Mouse (Mus musculus) embryonic stem cell, embryonic (primary cell): ENCODE measurements around the gene H2afv.

Experiments used
- CTCF ChIA-PET, 4 experiments: fragments of 300-600 bp in 2 of 4; fragments of 350-600 bp in 2 of 4; sonication (Branson Sonifier 250); formaldehyde crosslinking; loops; one replicate each; lab custom pipeline; 2022; ENCODE audit warnings: inconsistent platforms in 2 of 4; lab: Charles Lee
- POLR2A ChIA-PET, 4 experiments: fragments of 300-600 bp in 2 of 4; fragments of 350-600 bp in 2 of 4; sonication (Branson Sonifier 250); formaldehyde crosslinking; loops; one replicate each; lab custom pipeline; 2022; ENCODE audit warnings: antibody characterized with exemption in 4 of 4, inconsistent platforms in 1 of 4; lab: Charles Lee

H2afv gene

DNA sequence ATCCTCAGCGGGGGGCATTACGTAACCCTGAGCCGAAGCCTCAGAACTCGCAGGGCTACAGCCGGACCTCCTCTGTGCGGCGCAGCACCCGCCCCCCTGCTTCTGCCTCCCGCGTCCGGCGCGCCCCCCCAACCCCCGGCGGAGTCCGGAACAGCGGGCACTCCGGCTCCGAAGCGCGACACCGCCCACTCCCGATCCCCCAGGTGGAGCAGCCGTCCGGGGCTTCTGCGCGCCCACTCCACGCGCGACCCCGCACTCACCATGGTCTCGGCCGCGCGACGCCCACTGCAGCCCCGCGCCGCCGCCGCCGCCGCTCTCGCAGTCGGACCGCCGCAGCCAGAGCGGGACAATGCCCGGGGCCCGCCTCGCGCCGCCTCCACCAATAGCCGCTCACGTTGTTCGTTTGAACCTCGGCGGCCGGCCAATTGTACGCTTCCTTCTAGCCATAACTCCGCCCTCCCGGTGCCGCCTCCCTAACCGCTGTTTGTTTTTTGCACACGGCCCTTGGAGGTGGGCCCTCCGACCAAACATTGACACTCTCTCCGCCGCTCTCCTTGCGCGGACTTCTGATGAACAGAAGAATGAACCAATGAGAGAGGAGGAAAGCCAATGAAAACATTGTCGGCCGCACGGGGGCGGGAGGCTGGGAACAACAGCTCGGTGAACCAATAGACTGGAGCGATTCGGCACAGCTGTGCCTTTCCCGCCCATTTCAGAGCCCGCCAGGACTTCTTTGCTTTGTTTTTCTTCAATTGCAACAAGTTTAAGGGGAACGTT lies at the start of gene H2afv:
Gene H2afv, minus strand, starts transcription at position 367 of the 777 bp plus-strand sequence.
- ChIA-PET POLR2A (interaction anchor here (0.6 to 2.7 kb wide), 100 partner anchors 8 to 565 kb away, joined by 3 to 25 read pairs (median 4); partner anchors contain the start of genes Ppia (in 2 of the 4), Tbrg4 (in 2 of the 4), Tmed4 (in 2 of the 4) and Ccm2 (in 1 of the 4)), CTCF (interaction anchor here in 3 of 4 experiments (0.6 to 1.6 kb wide), 16 partner anchors 8 to 204 kb away, joined by 3 to 19 read pairs (median 4); no protein-coding TSS in a partner anchor)

DNA sequence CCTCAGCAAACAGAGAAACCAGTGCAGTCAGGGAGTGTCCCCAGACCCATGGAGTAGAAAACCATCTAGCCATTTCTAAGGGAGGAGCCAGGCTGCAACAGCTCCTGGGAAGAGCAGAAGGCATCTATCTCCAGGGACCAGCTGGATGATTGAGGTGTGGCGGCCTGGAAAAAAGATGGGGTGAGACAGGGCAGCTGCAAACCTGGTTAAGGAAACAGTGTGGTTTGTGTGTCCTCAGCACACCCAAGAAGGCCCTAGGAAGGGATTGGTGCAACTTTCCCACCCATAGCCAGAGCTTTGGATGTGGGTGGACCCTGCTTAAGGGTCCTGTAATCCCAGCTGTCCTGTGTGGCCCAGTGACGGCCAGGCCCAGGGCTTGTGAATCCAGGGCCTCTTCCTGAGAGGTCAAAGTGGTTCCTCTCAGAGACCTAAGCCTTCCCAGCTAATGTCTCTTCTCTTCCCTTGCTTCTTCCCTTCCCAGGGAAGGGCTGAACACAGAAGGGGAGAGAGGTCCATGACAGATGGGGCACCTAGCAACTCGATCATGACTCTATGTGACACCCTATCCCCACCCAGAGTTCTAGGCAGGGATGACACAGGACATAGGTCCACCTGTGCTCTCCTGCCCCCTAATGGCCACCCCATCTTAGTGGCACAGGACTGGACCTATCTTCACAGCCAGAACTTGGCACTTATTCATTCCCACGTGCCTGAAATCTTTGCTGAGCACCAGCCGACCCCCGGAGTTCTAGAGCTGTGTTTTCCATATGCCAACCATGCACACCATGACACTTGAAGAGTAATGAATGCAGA lies 45.7 kb upstream of the H2afv start:
- ChIA-PET CTCF (interaction anchor here in 3 of 4 experiments (0.6 to 1.6 kb wide), 7 partner anchors 13 to 267 kb away, joined by 3 to 9 read pairs (median 5); partner anchors contain the start of gene H2afv (in 1 of the 3)), POLR2A (interaction anchor here in 3 of 4 experiments (0.6 to 11.1 kb wide), 15 partner anchors 9 to 208 kb away, joined by 3 to 87 read pairs (median 4); partner anchors contain the start of genes Purb (in 1 of the 3) and Tbrg4 (in 1 of the 3))

DNA sequence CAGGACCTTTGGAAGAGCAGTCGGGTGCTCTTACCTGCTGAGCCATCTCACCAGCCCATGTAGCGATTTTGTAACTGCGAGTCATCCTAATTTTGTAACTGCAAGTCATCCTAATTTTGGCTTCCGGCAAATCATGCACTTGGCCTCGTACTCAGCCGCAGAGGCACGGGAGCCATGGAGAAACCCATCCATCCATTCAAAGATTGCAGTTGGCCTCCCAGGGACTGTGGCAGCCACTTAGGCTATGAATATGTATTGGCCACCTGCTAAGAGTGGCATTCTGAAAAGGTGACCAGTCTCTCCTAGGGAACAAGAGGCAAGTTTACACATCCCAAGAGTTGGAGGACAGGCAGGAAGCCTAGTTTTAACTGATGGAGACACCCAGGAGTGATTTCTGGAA lies 45.0 kb upstream of the H2afv start:
- CTCF ChIA-PET = interaction anchor here (0.6 to 1.6 kb wide), 8 partner anchors 12 to 266 kb away, joined by 3 to 9 read pairs (median 6); partner anchors contain the start of gene H2afv (in 1 of the 4)
- POLR2A ChIA-PET = interaction anchor here in 3 of 4 experiments (0.6 to 11.1 kb wide), 13 partner anchors 8 to 207 kb away, joined by 3 to 87 read pairs (median 3); partner anchors contain the start of genes Purb (in 1 of the 3) and Tbrg4 (in 1 of the 3)

DNA sequence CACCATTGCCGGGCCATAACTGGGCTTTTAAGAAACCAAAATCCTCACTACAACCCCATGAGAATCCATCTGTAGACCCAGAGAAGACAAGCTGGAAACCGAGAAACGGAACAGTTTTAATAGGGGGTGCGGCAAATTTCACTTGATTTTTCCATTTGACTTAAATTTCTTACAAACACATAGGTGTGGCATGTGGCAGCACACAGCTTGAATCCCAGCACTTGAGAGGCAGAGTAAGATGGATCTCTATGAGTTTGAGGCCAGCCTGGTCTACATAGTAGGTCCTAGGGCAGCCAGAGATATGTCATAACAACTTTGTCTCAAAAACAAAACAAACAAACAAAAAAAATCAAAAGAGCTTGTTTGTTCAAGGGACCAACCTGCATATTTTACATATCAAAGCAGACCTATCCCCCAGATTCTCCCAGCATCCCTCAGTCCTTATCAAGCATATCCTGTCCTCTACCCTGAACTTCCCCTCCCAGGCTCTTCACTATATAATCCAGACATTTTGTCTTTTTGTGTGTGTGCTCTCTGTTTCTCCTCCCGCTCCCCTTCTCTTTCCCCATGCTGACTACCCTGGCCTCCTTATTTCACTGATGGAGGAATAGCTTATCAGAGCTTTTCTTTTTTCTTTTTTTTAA lies 43.9 kb upstream of the H2afv start:
- POLR2A ChIA-PET = interaction anchor here (0.6 to 11.1 kb wide), 26 partner anchors 8 to 1415 kb away, joined by 3 to 87 read pairs (median 4); partner anchors contain the start of genes H2afv (in 2 of the 4), Ccm2 (in 1 of the 4) and Purb (in 1 of the 4)
- CTCF ChIA-PET = interaction anchor here (0.5 to 1.6 kb wide), 7 partner anchors 22 to 69 kb away, joined by 3 to 5 read pairs (median 3); no protein-coding TSS in a partner anchor

DNA sequence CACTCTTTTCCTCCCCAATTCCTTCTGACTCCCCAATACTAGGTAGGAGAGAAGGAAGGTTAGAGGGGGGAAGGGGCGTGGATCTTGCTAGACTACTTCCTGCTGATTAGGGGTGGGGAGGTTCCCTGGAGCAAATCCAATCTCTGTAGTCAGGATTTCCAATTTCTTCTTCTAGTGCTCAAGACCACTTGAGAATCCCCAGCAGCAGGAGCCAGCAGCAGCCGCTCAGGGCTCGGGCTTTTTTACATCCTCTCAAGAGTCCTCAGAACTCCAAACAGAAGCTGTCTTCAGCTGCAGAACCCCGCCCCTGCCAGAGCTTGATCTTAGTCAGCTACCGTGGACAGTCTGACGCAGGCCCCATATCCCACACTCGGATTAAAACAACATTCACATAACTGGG lies 43.3 kb upstream of the H2afv start:
- ChIA-PET POLR2A (interaction anchor here (0.6 to 11.1 kb wide), 19 partner anchors 9 to 129 kb away, joined by 3 to 87 read pairs (median 4); partner anchors contain the start of genes H2afv (in 2 of the 4), Ccm2 (in 1 of the 4) and Purb (in 1 of the 4)), CTCF (interaction anchor here (0.5 to 1.6 kb wide), 7 partner anchors 22 to 70 kb away, joined by 3 to 5 read pairs (median 3); no protein-coding TSS in a partner anchor)

DNA sequence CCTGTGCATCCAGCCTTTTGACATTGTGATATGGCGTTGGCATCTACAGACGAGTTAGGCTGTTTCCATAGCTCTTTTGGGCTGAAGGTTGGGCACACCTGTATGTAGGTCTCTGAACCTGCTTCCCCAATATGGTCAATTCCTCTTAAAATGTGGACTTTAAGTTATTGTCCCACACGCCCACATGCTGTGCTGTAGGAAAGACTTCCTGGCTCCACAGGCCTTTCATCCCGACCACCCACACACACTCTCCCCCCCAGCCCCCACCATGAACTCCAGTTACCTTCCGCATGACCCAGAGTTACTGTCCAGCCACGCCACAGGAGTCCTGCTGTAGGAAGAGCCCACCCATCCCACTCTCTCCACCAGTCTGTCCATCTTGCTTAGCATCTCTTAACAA lies 42.7 kb upstream of the H2afv start:
- ChIA-PET POLR2A (interaction anchor here in 3 of 4 experiments (0.6 to 11.1 kb wide), 14 partner anchors 9 to 142 kb away, joined by 3 to 87 read pairs (median 4); partner anchors contain the start of gene Purb (in 1 of the 3)), CTCF (interaction anchor here in 3 of 4 experiments (0.7 to 1.6 kb wide), 3 partner anchors 22 to 1684 kb away, joined by 3 to 5 read pairs (median 3); no protein-coding TSS in a partner anchor)

DNA sequence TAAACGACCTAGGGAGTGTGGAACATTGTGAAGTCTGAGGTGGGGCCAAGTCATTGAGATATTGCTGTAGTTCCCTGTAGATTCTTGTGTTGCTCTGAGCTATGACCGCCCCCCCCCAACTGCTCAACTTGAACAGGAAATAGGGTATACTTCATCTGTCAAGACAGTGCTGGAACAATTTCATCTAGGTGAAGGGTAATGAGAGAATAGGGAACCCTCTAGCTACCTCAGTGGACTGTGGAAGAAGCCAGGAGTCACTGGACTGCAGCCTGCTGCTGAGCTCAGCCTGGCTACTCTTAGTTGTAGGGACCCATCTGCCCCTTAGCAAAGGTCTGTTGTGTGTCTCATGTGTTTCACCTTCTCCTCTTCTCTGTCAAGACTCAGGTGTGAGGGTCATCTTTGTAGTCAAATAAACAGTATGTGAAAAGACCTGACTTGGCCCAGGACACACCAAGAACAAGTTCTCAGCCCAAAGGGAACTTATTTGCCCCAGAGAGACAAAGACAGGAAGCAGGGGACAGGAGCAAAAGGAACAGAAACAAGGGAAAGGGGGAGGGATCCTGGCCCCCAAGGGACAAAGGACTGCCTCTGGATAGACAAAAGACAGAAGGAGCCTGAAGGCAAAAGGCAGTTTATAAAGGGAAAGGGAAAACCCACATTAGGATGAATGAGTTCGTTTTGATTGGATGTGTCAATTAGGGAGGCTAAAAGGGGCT lies 40.2 kb upstream of the H2afv start:
- ChIA-PET CTCF (no interaction called here), POLR2A (interaction anchor here in 3 of 4 experiments (0.7 to 11.1 kb wide), 13 partner anchors 10 to 137 kb away, joined by 3 to 87 read pairs (median 4); partner anchors contain the start of genes Myo1g (in 1 of the 3) and Purb (in 1 of the 3))

DNA sequence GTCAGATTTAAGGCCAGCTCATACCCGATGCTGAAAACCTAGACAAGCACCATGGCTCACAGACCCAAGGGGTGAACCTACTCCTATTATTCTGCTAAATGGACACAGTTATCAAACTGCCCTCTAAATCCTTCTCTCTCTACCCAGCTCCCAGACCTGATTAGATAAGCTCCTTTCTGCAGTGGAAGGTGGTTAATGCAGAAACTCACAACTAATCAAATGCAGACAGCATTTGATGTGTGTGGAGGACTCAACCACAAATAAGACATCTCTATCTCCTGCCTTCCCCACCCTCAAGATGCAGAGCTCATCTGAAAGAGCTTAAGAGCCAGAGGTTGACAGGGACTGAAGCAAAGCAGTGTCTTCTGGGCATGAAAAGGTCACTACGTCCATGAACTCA lies 38.9 kb upstream of the H2afv start:
- POLR2A ChIA-PET = interaction anchor here in 2 of 4 experiments (0.6 to 11.1 kb wide), 8 partner anchors 9 to 138 kb away, joined by 3 to 87 read pairs (median 4); partner anchors contain the start of gene Purb (in 1 of the 2)
- CTCF ChIA-PET = no interaction called here

DNA sequence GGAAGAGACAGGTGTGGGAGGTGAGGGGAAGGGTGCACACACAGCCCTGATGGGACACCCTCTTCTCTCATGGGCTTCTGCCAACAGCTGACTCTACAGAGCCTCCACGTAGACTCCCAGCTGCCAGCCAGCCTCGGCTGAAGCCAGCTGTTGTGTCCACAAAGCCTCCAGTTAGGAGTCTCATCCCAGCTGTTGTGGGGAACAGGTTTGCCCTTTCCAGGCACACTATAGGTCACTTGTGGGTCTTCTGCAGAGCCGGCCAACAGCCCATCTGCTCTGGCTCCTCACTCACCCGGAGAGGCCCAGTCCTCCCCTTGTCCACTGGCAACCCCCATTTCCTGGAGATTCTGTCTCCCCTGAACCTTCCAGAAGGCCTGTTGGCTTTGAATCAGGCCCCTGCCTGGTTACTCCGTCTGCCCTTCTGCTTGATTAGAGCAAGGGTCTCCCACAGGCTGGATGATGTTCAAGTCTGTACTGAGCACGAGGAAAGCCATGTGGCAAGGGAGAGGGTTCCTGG lies 37.5 kb upstream of the H2afv start:
- ChIA-PET POLR2A (interaction anchor here in 3 of 4 experiments (0.6 to 3.1 kb wide), 12 partner anchors 8 to 64 kb away, joined by 3 to 13 read pairs (median 5); partner anchors contain the start of gene H2afv (in 1 of the 3)), CTCF (interaction anchor here in 2 of 4 experiments (1.0 to 1.2 kb wide), 2 partner anchors 16 to 22 kb away, joined by 3 read pairs; no protein-coding TSS in a partner anchor)

DNA sequence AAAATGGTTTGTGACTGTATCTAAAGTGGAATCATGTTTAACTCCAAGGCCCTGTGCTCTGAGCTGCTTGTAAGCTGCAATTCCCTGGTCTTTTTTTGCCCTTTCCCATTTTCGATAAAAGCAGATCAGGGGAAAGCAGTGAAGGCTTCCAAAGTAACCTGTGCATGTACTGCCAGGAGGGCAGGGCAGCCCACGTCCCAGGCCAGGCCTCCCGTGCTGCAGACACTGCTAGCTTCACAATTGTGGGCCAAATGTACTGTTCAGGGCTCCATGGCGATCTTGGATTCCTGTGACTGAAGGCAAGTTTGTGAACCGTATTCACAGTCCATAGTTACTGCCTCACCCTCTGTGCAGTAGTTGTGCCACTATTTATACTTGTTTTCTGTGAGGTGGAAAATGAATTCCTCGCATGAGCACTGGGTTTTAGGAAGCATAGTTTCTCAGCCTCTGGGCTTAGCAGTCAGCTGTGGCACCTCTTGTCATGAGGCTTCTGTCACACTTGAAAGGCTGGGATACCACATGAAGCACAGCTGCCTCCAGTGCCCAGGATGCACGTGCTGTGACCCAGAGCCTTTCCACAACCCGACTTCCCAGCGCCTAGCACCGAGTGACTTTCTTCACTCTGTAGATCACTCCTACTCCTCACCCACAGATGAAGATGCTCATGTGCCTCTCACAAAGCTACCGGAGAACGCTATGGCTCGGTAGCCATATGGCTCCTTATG lies 36.6 kb upstream of the H2afv start:
- ChIA-PET CTCF (interaction anchor here in 2 of 4 experiments (1.0 to 1.2 kb wide), 3 partner anchors 15 to 44 kb away, joined by 3 to 5 read pairs (median 3); no protein-coding TSS in a partner anchor), POLR2A (interaction anchor here in 3 of 4 experiments (0.6 to 3.1 kb wide), 21 partner anchors 8 to 65 kb away, joined by 3 to 13 read pairs (median 4); partner anchors contain the start of gene H2afv (in 2 of the 3))

DNA sequence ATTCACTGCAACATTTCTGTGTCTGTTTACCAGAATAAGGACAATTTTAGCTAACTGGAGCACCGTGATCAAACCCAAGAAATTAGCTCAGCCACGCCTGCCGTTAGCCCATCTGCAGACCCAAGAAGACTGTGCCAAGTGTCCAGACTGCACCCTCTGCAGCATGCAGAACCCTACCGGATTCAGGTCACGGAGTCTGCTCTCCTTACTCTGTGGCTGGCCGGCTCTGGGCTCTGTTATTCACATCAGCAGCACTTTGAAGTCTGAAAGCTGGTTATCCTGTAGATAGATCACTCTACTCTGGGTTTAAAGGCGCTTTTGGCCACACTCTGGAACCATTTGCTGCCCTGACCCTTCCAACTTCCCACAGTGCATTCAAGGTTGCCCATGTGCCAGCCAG lies 35.9 kb upstream of the H2afv start:
- CTCF ChIA-PET = interaction anchor here in 1 of 4 experiments (1.1 kb wide), 1 partner anchor 44 kb away, joined by 5 read pairs; no protein-coding TSS in a partner anchor

DNA sequence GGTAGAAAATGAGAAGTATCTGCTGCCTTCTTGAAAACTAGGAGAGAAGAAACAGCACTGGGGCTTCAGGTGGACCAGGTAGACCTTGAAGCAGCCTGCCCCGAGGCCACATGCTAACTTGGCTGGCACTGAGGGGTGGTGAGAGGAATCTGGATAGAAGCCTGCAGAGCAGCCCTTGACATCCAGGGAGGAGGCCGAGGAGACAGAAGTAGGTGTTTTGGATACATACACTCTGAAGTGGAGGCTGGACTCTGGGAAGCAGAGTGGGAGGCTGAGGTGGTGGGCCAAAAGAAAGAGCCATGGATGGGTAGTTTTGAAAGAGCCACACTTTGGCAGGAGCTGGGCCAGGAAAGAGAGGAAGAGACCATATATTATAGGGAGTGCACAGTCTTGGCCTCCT lies 35.0 kb upstream of the H2afv start:
- CTCF ChIA-PET = no interaction called here
- POLR2A ChIA-PET = interaction anchor here in 1 of 4 experiments (2.2 kb wide), 1 partner anchor 49 kb away, joined by 7 read pairs; no protein-coding TSS in a partner anchor

More for the DNA sequence above, 35.9 kb upstream of the H2afv start:
- POLR2A ChIA-PET = interaction anchor here in 3 of 4 experiments (0.8 to 3.1 kb wide), 18 partner anchors 8 to 66 kb away, joined by 3 to 13 read pairs (median 4); partner anchors contain the start of gene H2afv (in 2 of the 3)

DNA sequence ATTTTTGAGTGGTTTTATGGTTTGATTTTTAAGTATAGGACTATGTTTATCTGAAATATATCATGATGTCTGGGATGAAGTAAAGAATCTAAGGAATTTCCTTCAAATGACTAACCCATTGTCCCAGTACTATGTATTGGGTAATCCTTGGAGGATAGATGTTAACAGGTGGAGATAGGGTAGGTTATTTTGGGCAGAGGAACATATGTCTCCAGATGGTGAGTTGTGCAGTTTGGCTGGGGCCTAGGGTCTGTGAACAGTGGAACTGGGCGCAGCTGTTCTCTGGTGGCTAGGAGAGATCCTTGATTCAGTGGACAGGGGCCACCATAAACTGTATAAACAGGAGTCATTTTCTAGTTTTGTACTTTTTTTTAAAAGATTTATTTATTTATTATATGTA lies 33.1 kb upstream of the H2afv start:
- ChIA-PET POLR2A (interaction anchor here in 2 of 4 experiments (0.8 to 7.9 kb wide), 32 partner anchors 9 to 301 kb away, joined by 3 to 125 read pairs (median 4); partner anchors contain the start of genes Myo1g (in 1 of the 2), Ogdh (in 1 of the 2) and Tbrg4 (in 1 of the 2)), CTCF (interaction anchor here (0.8 to 1.0 kb wide), 4 partner anchors 12 to 53 kb away, joined by 3 to 9 read pairs (median 4); no protein-coding TSS in a partner anchor)

DNA sequence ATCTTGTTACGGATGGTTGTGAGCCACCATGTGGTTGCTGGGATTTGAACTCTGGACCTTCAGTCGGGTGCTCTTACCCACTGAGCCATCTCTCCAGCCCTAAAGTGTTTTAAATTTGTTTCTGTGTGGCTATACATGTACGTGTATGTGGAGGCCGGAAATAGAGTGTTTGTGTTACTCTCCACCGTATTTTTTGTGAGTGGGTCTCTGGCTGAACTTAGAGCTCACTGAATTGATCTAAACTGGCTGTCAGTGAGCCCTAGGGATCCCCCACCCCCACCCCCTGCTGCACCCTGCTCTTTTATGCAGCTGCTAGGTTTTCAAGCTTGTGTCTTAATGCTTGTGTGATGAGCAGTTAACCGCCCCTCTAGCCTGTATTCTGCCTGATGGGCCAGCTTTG lies 32.6 kb upstream of the H2afv start:
- ChIA-PET POLR2A (interaction anchor here in 2 of 4 experiments (0.7 to 7.9 kb wide), 34 partner anchors 9 to 301 kb away, joined by 3 to 125 read pairs (median 4); partner anchors contain the start of genes Myo1g (in 1 of the 2), Ogdh (in 1 of the 2) and Tbrg4 (in 1 of the 2)), CTCF (interaction anchor here (0.5 to 1.0 kb wide), 5 partner anchors 9 to 53 kb away, joined by 3 to 9 read pairs (median 4); no protein-coding TSS in a partner anchor)
